Mouse (Mus musculus) liver, embryonic 11.5 days (tissue): Measurements from ENCODE around the gene Myadm. TPM values are rescaled to one million over a fixed set of nuclear protein-coding genes. Genes with fewer than 3 reads are reported as not detected.
"Not testable (repeated sequence)": the region's sequence is repeated elsewhere in the genome, so short reads cannot be mapped to it uniquely, and the experiment has no call there.

ENCODE experiments used
- ATAC-seq: fragments of 200-750 bp; cut with Nextera tagmentation; replicated peaks from 2 replicates; pipeline ENCODE4 v1.8.0; 2017; ENCODE audit warnings: moderate number of reproducible peaks, mild to moderate bottlenecking, moderate TSS enrichment, moderate library complexity; ENCODE audit not compliant: low FRiP score
- DNase-seq: peaks from one replicate; pipeline ENCODE4 v3.0.0-alpha.2; 2017; ENCODE audit warnings: low spot score
- H3K27ac ChIP-seq: fragments of 300-500 bp; sonication (generic); 2 replicates; pipeline ENCODE4 v1.5.1; 2014; ENCODE audit warnings: mild to moderate bottlenecking, low read depth, low read length, control low read depth
- H3K27me3 ChIP-seq: fragments of 300-500 bp; sonication (generic); replicated peaks from 2 replicates; pipeline ENCODE4 v1.6.1; 2014; ENCODE audit warnings: low read length, mixed read lengths; ENCODE audit not compliant: control insufficient read depth, insufficient read depth
- H3K36me3 ChIP-seq: fragments of 300-500 bp; sonication (generic); 2 replicates; pipeline ENCODE4 v1.6.1; 2014; ENCODE audit warnings: mild to moderate bottlenecking, low read length, moderate library complexity, mixed read lengths; ENCODE audit not compliant: control insufficient read depth, insufficient read depth
- H3K4me1 ChIP-seq: fragments of 300-500 bp; sonication (generic); replicated peaks from 2 replicates; pipeline ENCODE4 v1.6.1; 2014; ENCODE audit warnings: low read length, mixed read lengths; ENCODE audit not compliant: control insufficient read depth, insufficient read depth
- H3K4me2 ChIP-seq: fragments of 300-500 bp; sonication (generic); 2 replicates; pipeline ENCODE4 v1.6.1; 2014; ENCODE audit warnings: mild to moderate bottlenecking, control low read depth, moderate library complexity
- H3K4me3 ChIP-seq: fragments of 300-500 bp; sonication (generic); 2 replicates; pipeline ENCODE4 v1.5.1; 2014; ENCODE audit warnings: low read depth, low read length, control low read depth
- H3K9ac ChIP-seq: fragments of 300-500 bp; sonication (generic); 2 replicates; pipeline ENCODE4 v1.6.1; 2014; ENCODE audit warnings: low read depth, low read length, control low read depth
- H3K9me3 ChIP-seq: fragments of 300-500 bp; sonication (generic); 2 replicates; pipeline ENCODE4 v1.6.1; 2016; ENCODE audit warnings: low read length, inconsistent platforms, mixed read lengths; ENCODE audit not compliant: control insufficient read depth
- WGBS: fragments of 180-500 bp; shearing (Covaris S2); extraction: QIAGEN DNeasy Blood & Tissue Kit; methylation state at CpG from one replicate; pipeline ENCODE4 v1.1.7; 2014; 5-methylcytosine and 5-hydroxymethylcytosine counted together
- polyA plus RNA-seq: library from polyadenylated mRNA; unstranded; fragments of >200 nt; fragmentation: Nextera tagmentation; extraction: Ambion mirVana; gene quantifications from 2 replicates; pipeline ENCODE4 v1.2.1, GENCODE M21; 2014

The Myadm gene
- polyA plus RNA-seq, 1 experiment from 2014 or later, result 31.3 TPM

GRCm38 (mm10) chr7:3283081-3283875, 5.6 kb upstream of the Myadm start:
- 72% methylated on average over 11 of the region's 11 CpGs for WGBS
- no peaks in the 10 kb centered on the region for H3K27me3 ChIP-seq
- H3K9ac ChIP-seq, result no peak overlapping the region
- H3K4me2 ChIP-seq, result no peak overlapping the region
- ATAC-seq, result peak; percentile 75
- no peaks in the 10 kb centered on the region for H3K9me3 ChIP-seq
- no peaks in the 10 kb centered on the region for H3K36me3 ChIP-seq
- H3K4me1 ChIP-seq, result 0 out of 2 replicates have a peak, but pooled peaks cover 2% of the 10 kb centered on the region
- H3K27ac ChIP-seq, result no peak overlapping the region
- no peak for DNase-seq
- no peak overlapping the region for H3K4me3 ChIP-seq

- H3K4me2 ChIP-seq, result no peak overlapping the region
- WGBS, result 84% methylated on average over 10 of the region's 10 CpGs
- H3K9me3 ChIP-seq, result no peaks in the 10 kb centered on the region
Observed at GRCm38 (mm10) chr7:3284604-3285003, 4.3 kb upstream of the Myadm start.

GRCm38 (mm10) chr7:3286036-3286435, 2.8 kb upstream of the Myadm start:
- no peak overlapping the region for H3K27ac ChIP-seq
- no peaks in the 10 kb centered on the region for H3K9me3 ChIP-seq
- 76% methylated on average over 5 of the region's 5 CpGs for WGBS
- DNase-seq (no peak), ATAC-seq (no peak)
- no peak overlapping the region for H3K4me2 ChIP-seq
- H3K36me3 ChIP-seq, result no peaks in the 10 kb centered on the region
- H3K4me1 ChIP-seq, result peaks cover 2% of the 10 kb centered on the region; the same call in 1 of the 2 replicates
- no peak overlapping the region for H3K4me3 ChIP-seq
- no peaks in the 10 kb centered on the region for H3K27me3 ChIP-seq
- H3K9ac ChIP-seq, result no peak overlapping the region

More at GRCm38 (mm10) chr7:3284604-3285003, 4.3 kb upstream of the Myadm start:
- no peak overlapping the region for H3K4me3 ChIP-seq
- H3K27ac ChIP-seq, result no peak overlapping the region
- H3K36me3 ChIP-seq, result no peaks in the 10 kb centered on the region
- no peak overlapping the region for H3K9ac ChIP-seq
- no peaks in the 10 kb centered on the region for H3K27me3 ChIP-seq
- 0 out of 2 replicates have a peak, but pooled peaks cover 2% of the 10 kb centered on the region for H3K4me1 ChIP-seq
- no peak for ATAC-seq
- DNase-seq, result no peak

GRCm38 (mm10) chr7:3287186-3287585, 1.7 kb upstream of the Myadm start:
- H3K27me3 ChIP-seq, result no peaks in the 10 kb centered on the region
- no peak overlapping the region for H3K4me2 ChIP-seq
- H3K4me3 ChIP-seq, result no peak overlapping the region
- H3K36me3 ChIP-seq, result no peaks in the 10 kb centered on the region
- WGBS, result 80% methylated on average over 7 of the region's 7 CpGs
- H3K4me1 ChIP-seq, result peaks cover 9% of the 10 kb centered on the region
- H3K9me3 ChIP-seq, result no peaks in the 10 kb centered on the region
- no peak overlapping the region for H3K27ac ChIP-seq
- H3K9ac ChIP-seq, result no peak overlapping the region
- ATAC-seq (no peak), DNase-seq (no peak)

- Histone ChIP-seq H3K27ac (peak overlapping the region; percentile 66; the same call in 1 of the 2 replicates), H3K4me3 (peak overlapping the region; percentile 50), H3K27me3 (no peaks in the 10 kb centered on the region), H3K4me1 (peaks cover 13% of the 10 kb centered on the region), H3K36me3 (no peaks in the 10 kb centered on the region), H3K9me3 (no peaks in the 10 kb centered on the region), H3K9ac (peak overlapping the region; percentile 46; the same call in 1 of the 2 replicates), H3K4me2 (peak overlapping the region; percentile 66)
- ATAC-seq (peak; percentile 89), DNase-seq (peak; percentile 92)
- 1% methylated on average over 18 of the region's 18 CpGs for WGBS
Observed at GRCm38 (mm10) chr7:3290257-3291033, 1.6 kb downstream of the Myadm start.

GRCm38 (mm10) chr7:3291197-3291596, 2.3 kb downstream of the Myadm start:
- Histone ChIP-seq H3K27me3 (no peaks in the 10 kb centered on the region), H3K27ac (no peak overlapping the region), H3K9me3 (no peaks in the 10 kb centered on the region), H3K4me1 (peaks cover 15% of the 10 kb centered on the region), H3K9ac (peak overlapping the region; percentile 46; the same call in 1 of the 2 replicates), H3K36me3 (no peaks in the 10 kb centered on the region), H3K4me2 (peak overlapping the region; percentile 66), H3K4me3 (peak overlapping the region; percentile 50)
- ATAC-seq (no peak), DNase-seq (no peak)
- WGBS, result 50% methylated on average over 6 of the region's 6 CpGs

GRCm38 (mm10) chr7:3291764-3292163, 2.9 kb downstream of the Myadm start:
- 68% methylated on average over 3 of the region's 3 CpGs for WGBS
- no peaks in the 10 kb centered on the region for H3K9me3 ChIP-seq
- DNase-seq (no peak), ATAC-seq (no peak)
- H3K9ac ChIP-seq, result no peak overlapping the region
- peak overlapping the region; percentile 66 for H3K4me2 ChIP-seq
- H3K27ac ChIP-seq, result peak overlapping the region; percentile 32; the same call in 1 of the 2 replicates
- H3K4me3 ChIP-seq, result peak overlapping the region; percentile 50; the same call in 1 of the 2 replicates
- H3K4me1 ChIP-seq, result peaks cover 15% of the 10 kb centered on the region
- no peaks in the 10 kb centered on the region for H3K27me3 ChIP-seq
- no peaks in the 10 kb centered on the region for H3K36me3 ChIP-seq

- not testable (repeated sequence) for H3K9ac ChIP-seq, DNase-seq
- 61% methylated on average over 12 of the region's 12 CpGs for WGBS
Observed at GRCm38 (mm10) chr7:3292271-3292670, 3.4 kb downstream of the Myadm start.

More at GRCm38 (mm10) chr7:3292271-3292670, 3.4 kb downstream of the Myadm start:
- Histone ChIP-seq H3K4me1 (peaks cover 13% of the 10 kb centered on the region), H3K27ac (peak overlapping the region; percentile 32), H3K4me2 (peak overlapping the region; percentile 66)
- H3K9me3 ChIP-seq, H3K27me3 ChIP-seq, H3K4me3 ChIP-seq, H3K36me3 ChIP-seq, ATAC-seq: not testable (repeated sequence)
